Mouse (Mus musculus) lung, postnatal 0 days (tissue): ENCODE measurements at regions not wholly inside any gene's neighbourhood (a gene's known extent, or its start where the extent isn't known, plus 50 kb on each side); places are given as distances from the start of the nearest gene placed in this dataset.

Experiments used
- CTCF ChIP-seq: IDR thresholded peaks from 2 replicates; pipeline ENCODE4 v1.5.1; 2016; ENCODE audit warnings: antibody characterized with exemption, mild to moderate bottlenecking
- EP300 ChIP-seq: IDR thresholded peaks from 2 replicates; pipeline ENCODE4 v1.6.1; 2016; ENCODE audit warnings: antibody characterized with exemption, mild to moderate bottlenecking, control low read depth

- TF ChIP-seq CTCF (no peak), EP300 (no peak)
Observed at GRCm38 (mm10) chr15:72200861-72201260, 1633.5 kb upstream of the Gm6569 start.
